Mouse (Mus musculus): Measurements from ENCODE around the gene Gm2174. TPM values are rescaled to one million over a fixed set of nuclear protein-coding genes. Genes with fewer than 3 reads are reported as not detected.

Gene Gm2174
- total RNA-seq, 2 experiments from 2014 or later = 1.2 to 1.5 TPM

DNA sequence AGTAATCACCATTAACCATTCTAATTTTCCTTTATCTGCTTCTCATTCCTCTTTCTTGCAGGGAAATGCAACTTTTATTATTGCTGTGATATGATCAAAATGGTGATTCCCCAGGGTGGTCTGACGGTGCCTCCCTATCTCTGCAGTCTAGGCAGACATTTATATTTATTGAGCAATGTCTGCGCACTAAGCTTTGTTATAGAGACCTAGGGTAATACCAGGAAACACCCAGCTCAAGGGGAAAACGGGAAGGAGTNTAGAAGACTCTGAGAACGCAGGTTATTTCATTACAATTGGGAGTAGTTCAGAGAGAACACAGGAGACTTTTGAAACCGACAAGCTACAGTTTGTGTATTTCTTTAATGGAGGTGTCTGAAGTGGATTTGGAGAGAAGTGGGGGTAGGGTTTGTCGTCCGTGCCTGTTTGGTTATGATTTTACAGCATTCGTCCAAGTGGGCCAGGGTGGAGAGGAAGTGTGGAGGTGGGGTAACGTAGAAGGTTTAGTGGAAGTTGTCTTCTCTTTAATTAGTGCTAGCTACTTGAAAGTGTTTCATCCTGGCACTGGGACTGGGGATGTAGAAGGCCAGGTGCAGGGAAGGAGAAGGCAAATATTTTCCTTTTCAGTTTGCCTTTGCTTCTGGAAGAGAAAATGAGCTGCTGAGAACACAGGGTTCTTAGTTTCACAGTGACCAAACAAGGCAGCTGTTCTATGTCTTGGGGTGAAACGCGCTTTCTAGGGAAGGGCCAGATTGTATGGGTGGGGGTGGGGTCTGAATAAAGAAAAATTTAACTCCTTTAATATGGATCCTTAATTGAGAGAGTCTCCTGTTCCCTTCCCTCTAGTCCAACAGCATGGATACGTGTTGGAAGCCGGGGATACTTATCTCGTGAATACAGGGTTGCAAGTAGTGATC is 14.5 kb downstream of the Gm2174 start:
- peak overlapping the region; percentile 38 for H3K4me3 ChIP-seq
- no peak for TF ChIP-seq CTCF (IDR thresholded peaks at IDR 0.05)
- peak overlapping the region; percentile 57 for H3K27ac ChIP-seq
- no peak for DNase-seq
- intact Hi-C loops (cut with DNase I) = no loop called here

DNA sequence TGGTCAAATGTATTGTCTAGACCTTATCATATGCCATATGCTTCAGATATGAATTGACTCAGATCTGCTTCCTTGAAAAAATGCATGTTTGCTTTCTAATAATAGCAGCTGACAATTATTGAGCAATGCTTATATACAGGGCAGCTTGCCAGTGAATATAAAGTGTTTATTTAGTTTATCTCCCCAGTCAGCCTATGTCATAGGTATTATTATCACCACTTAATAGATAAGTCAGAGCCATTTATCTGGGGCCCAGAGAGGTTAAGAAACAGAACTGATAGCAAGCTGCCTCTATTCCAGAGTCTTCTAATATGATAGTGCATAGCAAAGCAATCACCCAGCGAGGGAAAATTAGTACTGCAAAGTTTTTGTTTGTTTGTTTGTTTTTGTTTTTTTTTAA is 17.1 kb downstream of the Gm2174 start:
- intact Hi-C loops (cut with DNase I) = no loop called here
- Histone ChIP-seq H3K4me3 (no peak overlapping the region), H3K27ac (no peak overlapping the region)
- DNase-seq = no peak
- no peak for TF ChIP-seq CTCF (IDR thresholded peaks at IDR 0.05)

DNA sequence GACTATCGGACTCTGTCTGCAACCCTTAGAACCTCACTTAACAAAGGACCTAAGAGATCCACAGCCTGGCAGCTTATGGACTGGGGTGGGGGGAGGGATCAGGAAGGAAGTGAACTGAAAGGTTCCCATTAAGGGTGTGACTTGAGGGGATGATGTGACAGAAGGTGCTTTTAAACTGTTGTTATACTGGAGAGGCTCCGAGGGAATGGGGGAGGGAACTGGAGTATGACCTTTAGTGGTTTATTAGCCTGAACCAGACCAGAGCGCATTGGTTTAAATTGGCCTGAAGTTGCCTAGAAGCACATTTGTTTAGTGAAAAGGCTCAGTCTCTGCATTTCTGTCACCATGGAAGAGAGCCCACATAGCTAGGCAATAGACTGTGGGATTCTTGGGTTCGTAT is 19.9 kb downstream of the Gm2174 start:
- Histone ChIP-seq H3K4me3 (no peak overlapping the region), H3K27ac (no peak overlapping the region)
- DNase-seq = no peak
- intact Hi-C loops (cut with DNase I) = no loop called here
- TF ChIP-seq CTCF (IDR thresholded peaks at IDR 0.05) = no peak

DNA sequence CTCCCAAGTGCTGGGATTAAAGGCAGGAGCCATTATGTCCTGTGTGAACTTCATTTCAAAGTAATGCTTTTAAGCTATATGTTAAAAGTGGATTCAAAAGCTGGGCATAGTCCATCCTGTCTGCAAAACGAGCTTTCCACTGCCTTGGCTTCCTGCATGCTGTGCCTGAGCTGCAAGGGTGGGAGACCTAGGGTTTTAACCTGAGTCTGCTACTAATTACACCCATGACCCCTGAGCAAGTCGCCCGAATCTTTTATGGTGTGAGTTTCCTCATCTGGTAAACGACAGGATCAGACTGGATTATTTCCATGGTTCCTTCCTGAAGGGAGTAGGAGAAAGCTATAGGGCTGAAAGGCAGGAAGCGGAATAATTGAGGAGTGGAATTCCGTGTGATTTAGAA is 20.7 kb downstream of the Gm2174 start:
- Histone ChIP-seq H3K4me3 (no peak overlapping the region), H3K27ac (no peak overlapping the region)
- TF ChIP-seq CTCF (IDR thresholded peaks at IDR 0.05) = no peak
- intact Hi-C loops (cut with DNase I) = no loop called here
- no peak for DNase-seq

DNA sequence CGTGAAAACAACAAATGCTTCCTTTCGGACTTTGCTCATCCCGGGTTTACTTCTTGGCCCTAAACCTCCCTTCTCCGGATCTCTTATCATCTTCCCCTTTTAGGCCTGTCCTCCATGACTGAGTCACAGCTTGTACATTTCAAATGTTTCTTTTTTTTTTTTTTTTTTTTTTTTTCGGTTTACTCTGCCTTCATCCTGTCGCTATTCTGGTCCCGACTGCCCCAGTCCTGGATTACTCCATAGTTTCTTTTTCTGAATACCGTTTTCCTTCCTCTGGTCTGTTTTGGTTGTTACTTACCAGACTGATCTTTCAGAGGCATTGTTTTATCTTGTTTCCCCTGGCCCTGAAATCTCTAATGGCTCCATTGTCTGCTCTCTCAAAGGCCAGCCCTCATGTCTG is 26.3 kb downstream of the Gm2174 start:
- intact Hi-C loops (cut with DNase I) = no loop called here
- DNase-seq = no peak
- Histone ChIP-seq H3K27ac (peak overlapping the region; percentile 38; the same call in 1 of the 2 replicates), H3K4me3 (no peak overlapping the region; the same call in 1 of the 2 replicates)
- no peak for TF ChIP-seq CTCF (IDR thresholded peaks at IDR 0.05)

DNA sequence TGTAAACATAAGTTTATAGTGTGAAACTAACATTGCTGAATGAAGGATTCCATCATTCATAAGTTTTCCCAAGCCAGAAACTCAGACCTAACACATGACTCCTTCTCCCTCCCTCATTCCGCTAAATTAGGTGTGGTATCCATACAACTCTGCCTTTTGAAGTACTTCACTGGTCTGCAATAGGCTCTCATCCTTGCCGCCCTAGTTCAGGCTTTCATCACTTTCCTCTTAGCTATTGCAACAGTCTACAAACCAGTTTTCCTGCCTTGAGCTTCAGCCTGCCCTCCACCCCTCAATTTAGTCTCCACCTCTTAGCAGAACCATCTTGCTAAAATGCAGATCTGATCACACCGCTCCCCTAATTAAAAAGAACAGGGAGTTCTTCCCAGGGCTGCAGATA is 29.8 kb downstream of the Gm2174 start:
- Histone ChIP-seq H3K27ac (no peak overlapping the region), H3K4me3 (no peak overlapping the region)
- no peak for DNase-seq
- no peak for TF ChIP-seq CTCF (IDR thresholded peaks at IDR 0.05)
- intact Hi-C loops (cut with DNase I) = no loop called here

DNA sequence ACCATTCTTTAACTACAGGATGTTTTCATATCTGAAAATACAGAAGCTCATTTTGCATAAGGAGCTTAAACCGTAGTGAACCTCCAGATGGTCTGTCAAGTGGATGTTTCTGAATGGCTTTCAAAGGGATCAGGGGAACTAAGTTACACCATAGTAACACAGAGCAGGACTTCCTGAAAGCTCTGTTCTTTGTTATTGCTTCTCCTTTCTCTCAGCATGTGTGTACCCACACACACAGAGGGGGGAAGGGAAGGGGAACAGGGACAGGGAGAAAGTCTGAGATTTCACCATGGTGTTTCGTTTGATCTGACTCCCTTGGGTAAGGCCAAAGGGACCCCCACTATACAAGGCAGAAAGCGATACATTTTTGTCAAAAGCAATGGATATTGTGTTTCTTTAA is 34.1 kb downstream of the Gm2174 start:
- H3K27ac ChIP-seq = no peak overlapping the region
- DNase-seq = no peak
- intact Hi-C loops (cut with DNase I) = no loop called here

DNA sequence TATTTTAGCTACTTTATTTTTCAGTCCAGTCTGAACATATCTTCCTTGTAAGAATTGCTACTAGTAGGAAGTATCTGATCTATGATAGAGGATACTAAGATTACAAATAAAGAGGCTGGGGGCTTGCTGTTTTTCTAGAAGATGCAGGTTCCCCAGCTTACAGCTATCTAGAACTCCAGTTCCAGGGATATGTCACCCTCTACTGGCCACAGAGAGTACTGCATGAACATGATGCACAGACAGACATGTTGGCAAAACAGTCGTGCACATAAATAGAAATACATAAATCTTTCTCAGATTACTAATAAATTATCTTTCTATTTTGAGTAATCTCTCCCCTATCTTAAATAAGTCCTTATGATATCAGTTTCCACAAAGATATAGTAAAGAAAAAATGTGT is 42.0 kb downstream of the Gm2174 start:
- H3K27ac ChIP-seq = no peak overlapping the region
- TF ChIP-seq CTCF (IDR thresholded peaks at IDR 0.05) = peak; percentile 96
- no peak overlapping the region for H3K4me3 ChIP-seq
- intact Hi-C loops (cut with DNase I) = loop anchor here (1.0 kb wide), 1 partner anchor 62 kb away; no protein-coding TSS in a partner anchor
- DNase-seq = peak; percentile 73

More for the DNA sequence above, 34.1 kb downstream of the Gm2174 start:
- H3K4me3 ChIP-seq = no peak overlapping the region
- TF ChIP-seq CTCF (IDR thresholded peaks at IDR 0.05) = no peak

DNA sequence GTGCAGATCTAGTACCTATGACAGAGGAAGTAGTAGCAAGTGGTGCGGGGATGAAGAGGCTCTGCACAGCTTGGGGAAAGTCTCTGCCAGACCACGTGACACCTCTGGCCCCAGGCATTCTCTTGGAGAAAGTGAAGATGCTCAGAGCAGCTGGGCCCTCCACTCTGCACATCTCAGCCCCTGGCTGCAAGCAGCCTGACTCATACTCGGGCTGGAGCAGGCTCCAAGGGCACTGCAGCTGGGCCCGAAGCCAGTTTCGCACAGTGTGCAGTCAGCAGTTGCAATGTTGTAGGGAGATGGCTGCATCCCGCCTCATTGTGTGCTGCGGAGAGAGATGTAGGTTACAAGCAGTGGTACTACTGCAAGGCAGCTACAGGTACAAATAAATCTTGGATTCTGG is 49.5 kb downstream of the Gm2174 start:
- no peak overlapping the region for H3K4me3 ChIP-seq
- no peak for TF ChIP-seq CTCF (IDR thresholded peaks at IDR 0.05)
- peak; percentile 44 for DNase-seq
- intact Hi-C loops (cut with DNase I) = no loop called here
- H3K27ac ChIP-seq = no peak overlapping the region

Other genes with a start within 250 kb of the Gm2174 start
- gene Gm773, start 235.1 kb upstream of the Gm2174 start, total RNA-seq (2021) = not detected
- gene Zfp449, start 101.6 kb upstream of the Gm2174 start, total RNA-seq (2021) = 1 to 10 TPM; 2.1 to 3.5 TPM
- gene Smim10l2a, start 73.4 kb upstream of the Gm2174 start, total RNA-seq (2021) = not detected
- gene Ints6l, start 6.9 kb downstream of the Gm2174 start, total RNA-seq (2021) = 1 to 10 TPM; 4.7 to 5.9 TPM
- not detected for gene Gm10477, start 76.8 kb downstream of the Gm2174 start, total RNA-seq (2021)
- gene Gm648, start 101.6 kb downstream of the Gm2174 start, total RNA-seq (2021) = not detected
- gene Mmgt1, start 150.1 kb downstream of the Gm2174 start, total RNA-seq (2021) = 10 to 100 TPM; 25.0 to 27.2 TPM
- 10 to 100 TPM; 24.9 to 31.3 TPM for gene Slc9a6, start 161.8 kb downstream of the Gm2174 start, total RNA-seq (2021)

Data from gastrocnemius, adult 2 months (tissue).